Comparison of ENCODE assay signal across 13 mouse cellular contexts in genomic region chr16:44720518-44720917, GRCm38 (mm10). TPM values are rescaled to one million over a fixed set of nuclear protein-coding genes. Genes with fewer than 3 reads are reported as not detected.
DNase-seq lines count a peak whose midpoint lies in the region; ATAC-seq and TF ChIP-seq lines count a peak whose summit lies in the region.
"Had no signal": no experiment of that assay in that cellular context is flagged by ENCODE, and none has a peak within 500 bp of the region (broad histone marks: within the 10 kb centered on the region; RNA-seq: fewer than 3 reads in every experiment).

No protein-coding gene starts in this region.

- peak; percentile 40 for TF ChIP-seq RAD21 in CH12.LX (IDR thresholded peaks at IDR 0.05; ENCODE audit: low read depth, low read length)

- H3K79me2 ChIP-seq in CH12.LX (replicated peaks; ENCODE audit: control insufficient read depth, extremely low read depth, insufficient read depth, poor library complexity, severe bottlenecking), result peaks cover 11% of the 10 kb centered on the region

- H3K27me3 ChIP-seq in liver, embryonic 14.5 days (ENCODE audit: control insufficient read depth, insufficient read depth, low read length), result no peaks in the 10 kb centered on the region
- H3K27me3 ChIP-seq in liver, embryonic 11.5 days (replicated peaks; ENCODE audit: control insufficient read depth, insufficient read depth, low read length), result no peaks in the 10 kb centered on the region
- no peaks in the 10 kb centered on the region for H3K27me3 ChIP-seq in CH12.LX (replicated peaks)
- H3K27me3 ChIP-seq: embryonic facial prominence, embryonic 15.5 days; limb, embryonic 15.5 days had no signal

- no peak overlapping the region for H3K27ac ChIP-seq in liver, embryonic 14.5 days
- H3K27ac ChIP-seq in liver, embryonic 11.5 days (ENCODE audit: low read depth, low read length), result no peak overlapping the region
- H3K27ac ChIP-seq in CH12.LX (ENCODE audit: insufficient read depth, low read depth), result no peak overlapping the region
- H3K27ac ChIP-seq: embryonic facial prominence, embryonic 15.5 days; limb, embryonic 15.5 days had no signal

- no peaks in the 10 kb centered on the region for H3K9me3 ChIP-seq in liver, embryonic 14.5 days (ENCODE audit: control insufficient read depth, low read length)
- H3K9me3 ChIP-seq in liver, embryonic 11.5 days (ENCODE audit: control insufficient read depth, low read length), result no peaks in the 10 kb centered on the region
- H3K9me3 ChIP-seq in CH12.LX (replicated peaks; ENCODE audit: low read length), result no peaks in the 10 kb centered on the region
- H3K9me3 ChIP-seq: embryonic facial prominence, embryonic 15.5 days; limb, embryonic 15.5 days had no signal

- H3K4me3 ChIP-seq in liver, embryonic 14.5 days (ENCODE audit: insufficient read depth in 1 of 2, low read depth in 2 of 2, low read length in 2 of 2), result no peak overlapping the region
- no peak overlapping the region for H3K4me3 ChIP-seq in liver, embryonic 11.5 days (ENCODE audit: low read depth, low read length)
- H3K4me3 ChIP-seq in CH12.LX (replicated peaks in 1 of 3; ENCODE audit: low read depth in 2 of 3, low read length in 2 of 3, poor library complexity in 1 of 3), result no peak overlapping the region
- H3K4me3 ChIP-seq: embryonic facial prominence, embryonic 15.5 days; limb, embryonic 15.5 days had no signal

- 58% methylated on average over 3 of the region's 3 CpGs for WGBS in liver, embryonic 14.5 days (ENCODE audit: insufficient replicate concordance)
- 82% methylated on average over 3 of the region's 3 CpGs for WGBS in liver, embryonic 11.5 days

- dilution Hi-C loops in CH12.LX (cut with MboI; ENCODE audit: extremely low pct_ligation_motif_present, extremely low pct_unique_long_range_greater_than_20kb, low sequenced_read_pairs), result no loop called here

- TF ChIP-seq CTCF in liver, embryonic 14.5 days (IDR thresholded peaks at IDR 0.05; ENCODE audit: low read depth), result peak; percentile 55
- TF ChIP-seq CTCF in CH12.LX (conservative IDR thresholded peaks at IDR 0.05 in 1 of 2, IDR thresholded peaks at IDR 0.05 in 1 of 2; ENCODE audit: low read depth in 2 of 2, low read length in 2 of 2), result peak; percentile 67 to 95

- DNase-seq in embryo, embryonic 10 days (ENCODE audit: low spot score), result peak; percentile 62
- no peak for DNase-seq in embryo, embryonic 9.5 days (ENCODE audit: extremely low spot score)
- DNase-seq in liver, embryonic 14.5 days (ENCODE audit: low read depth in 3 of 3, low spot score in 3 of 3), result no peak
- DNase-seq in liver, embryonic 11.5 days (ENCODE audit: low spot score), result no peak
- peak; percentile 66 for DNase-seq in CH12.LX (ENCODE audit: extremely low read depth)
- peak; percentile 65 for DNase-seq in induced T-regulatory cell, adult 2 months (ENCODE audit: low read depth)
- no peak for DNase-seq in heart, postnatal 4 days
- DNase-seq in ovary, postnatal 36 days (ENCODE audit: low spot score), result no peak
- DNase-seq: gastrocnemius, postnatal 10 days; right cerebral cortex, postnatal 14 days; thymus, adult 2 months had no signal

- no peak for TF ChIP-seq EP300 in liver, embryonic 14.5 days (IDR thresholded peaks at IDR 0.05; ENCODE audit: low read depth)
- TF ChIP-seq EP300 in CH12.LX (IDR thresholded peaks at IDR 0.05; ENCODE audit: low read length), result no peak

- ATAC-seq in liver, embryonic 14.5 days (ENCODE audit: insufficient read depth), result no peak
- ATAC-seq in liver, embryonic 11.5 days (replicated peaks; ENCODE audit: low FRiP score), result no peak

- TF ChIP-seq POLR2A in CH12.LX (IDR thresholded peaks at IDR 0.05; ENCODE audit: low read depth, low read length), result no peak

- no peak overlapping the region for H3K4me2 ChIP-seq in liver, embryonic 14.5 days (ENCODE audit: low read depth)
- H3K4me2 ChIP-seq in liver, embryonic 11.5 days, result no peak overlapping the region
- H3K4me2 ChIP-seq in CH12.LX (ENCODE audit: insufficient read depth, low read depth, poor library complexity, severe bottlenecking), result no peak overlapping the region
- H3K4me2 ChIP-seq: embryonic facial prominence, embryonic 15.5 days; limb, embryonic 15.5 days had no signal

- in situ Hi-C loops in CH12.LX (cut with MboI; ENCODE audit: low pct_ligation_motif_present, low pct_unique_long_range_greater_than_20kb, low sequenced_read_pairs), result loop anchor here (10.0 to 25.0 kb wide), 2 partner anchors 236 to 433 kb away; no protein-coding TSS in a partner anchor

- no peak overlapping the region for H3K9ac ChIP-seq in liver, embryonic 14.5 days (replicated peaks)
- H3K9ac ChIP-seq in liver, embryonic 11.5 days (ENCODE audit: low read depth, low read length), result no peak overlapping the region
- H3K9ac ChIP-seq in CH12.LX (ENCODE audit: insufficient read depth, low read depth), result no peak overlapping the region
- H3K9ac ChIP-seq: embryonic facial prominence, embryonic 15.5 days; limb, embryonic 15.5 days had no signal

- peaks cover 4 to 13% of the 10 kb centered on the region in 2 experiments for H3K4me1 ChIP-seq in liver, embryonic 14.5 days (replicated peaks; ENCODE audit: control insufficient read depth in 2 of 2, insufficient read depth in 2 of 2, low read length in 1 of 2)
- H3K4me1 ChIP-seq in liver, embryonic 11.5 days (replicated peaks; ENCODE audit: control insufficient read depth, insufficient read depth, low read length), result peaks cover 9% of the 10 kb centered on the region; the same call in 1 of the 2 replicates
- H3K4me1 ChIP-seq in CH12.LX (ENCODE audit: control insufficient read depth in 1 of 2, insufficient read depth in 2 of 2), result peaks cover 0 to 29% of the 10 kb centered on the region in 2 experiments; a peak in 2 of 4 replicates

- H3K36me3 ChIP-seq in liver, embryonic 14.5 days (replicated peaks; ENCODE audit: control insufficient read depth, insufficient read depth, low read depth), result no peaks in the 10 kb centered on the region
- peaks cover 3% of the 10 kb centered on the region; the same call in 1 of the 2 replicates for H3K36me3 ChIP-seq in liver, embryonic 11.5 days (ENCODE audit: control insufficient read depth, insufficient read depth, low read length)
- peaks cover 8 to 30% of the 10 kb centered on the region in 2 experiments for H3K36me3 ChIP-seq in CH12.LX (replicated peaks in 1 of 2; ENCODE audit: control insufficient read depth in 1 of 2, insufficient read depth in 1 of 2, low read length in 1 of 2)
- H3K36me3 ChIP-seq: embryonic facial prominence, embryonic 15.5 days had no signal

TF ChIP-seq in CH12.LX, 34 proteins besides CTCF, POLR2A, EP300 and RAD21:
- TF ChIP-seq MYC (IDR thresholded peaks at IDR 0.05; ENCODE audit: low read depth, low read length) (no peak), SMC3 (IDR thresholded peaks at IDR 0.05; ENCODE audit: low read depth, low read length) (peak; percentile 38), RCOR1 (conservative IDR thresholded peaks at IDR 0.05; ENCODE audit: low read depth, low read length) (no peak), MXI1 (IDR thresholded peaks at IDR 0.05; ENCODE audit: low read depth, low read length) (no peak), ETS1 (conservative IDR thresholded peaks at IDR 0.05; ENCODE audit: low read depth, low read length) (no peak), IRF4 (IDR thresholded peaks at IDR 0.05; ENCODE audit: low read depth, low read length) (no peak), MAFK (IDR thresholded peaks at IDR 0.05; ENCODE audit: insufficient replicate concordance, low read length) (no peak), ELF1 (IDR thresholded peaks at IDR 0.05; ENCODE audit: low read depth, low read length) (no peak), GABPA (IDR thresholded peaks at IDR 0.05; ENCODE audit: insufficient replicate concordance, low read depth, low read length) (no peak)

RNA-seq across cellular contexts. Expression of gene Nepro, which starts 3.6 kb away (rescaled TPM):
- 2.2 and 3.9 TPM in 2 replicates for polyA plus RNA-seq in liver, embryonic 14.5 days (2012; rRNA removed)
- polyA plus RNA-seq in liver, embryonic 14.5 days (2014; fragmentation: Nextera tagmentation; extraction: Ambion mirVana), result 2.4 and 2.8 TPM in 2 replicates
- 10.1 and 10.4 TPM in 2 replicates for polyA plus RNA-seq in liver, embryonic 11.5 days (2014; fragmentation: Nextera tagmentation; extraction: Ambion mirVana)
- 14.0 and 17.5 TPM in 2 replicates for total RNA-seq in CH12.LX (2012; rRNA removed)
- total RNA-seq in CH12.LX (2014; rRNA removed), result 35.4 and 42.2 TPM in 2 replicates
- 34.2 and 34.5 TPM in 2 replicates for polyA plus RNA-seq in CH12.LX (2012; ENCODE audit: insufficient read length, low read depth)
- 1 to 10 TPM; 6.9 to 7.0 TPM for total RNA-seq in heart, postnatal 4 days (2021)

RNA-seq across cellular contexts. Expression of gene Gtpbp8, which starts 25.6 kb away (rescaled TPM):
- 2.6 and 4.1 TPM in 2 replicates for polyA plus RNA-seq in liver, embryonic 14.5 days (2012; rRNA removed)
- 16.3 and 20.2 TPM in 2 replicates for polyA plus RNA-seq in liver, embryonic 14.5 days (2014; fragmentation: Nextera tagmentation; extraction: Ambion mirVana)
- polyA plus RNA-seq in liver, embryonic 11.5 days (2014; fragmentation: Nextera tagmentation; extraction: Ambion mirVana), result 30.3 and 32.5 TPM in 2 replicates
- 19.6 and 20.9 TPM in 2 replicates for total RNA-seq in CH12.LX (2012; rRNA removed)
- total RNA-seq in CH12.LX (2014; rRNA removed), result 38.8 and 44.1 TPM in 2 replicates
- polyA plus RNA-seq in CH12.LX (2012; ENCODE audit: insufficient read length, low read depth), result 24.2 and 28.1 TPM in 2 replicates
- total RNA-seq in heart, postnatal 4 days (2021), result 10 to 100 TPM; 12.4 to 16.9 TPM

RNA-seq across cellular contexts. Expression of gene Cd200r1, which starts 45.0 kb away (rescaled TPM):
- 1.2 and 2.1 TPM in 2 replicates for polyA plus RNA-seq in liver, embryonic 14.5 days (2012; rRNA removed)
- 3.1 and 3.4 TPM in 2 replicates for polyA plus RNA-seq in liver, embryonic 14.5 days (2014; fragmentation: Nextera tagmentation; extraction: Ambion mirVana)
- 5.9 and 6.1 TPM in 2 replicates for polyA plus RNA-seq in liver, embryonic 11.5 days (2014; fragmentation: Nextera tagmentation; extraction: Ambion mirVana)
- total RNA-seq in CH12.LX (2012; rRNA removed) (1.2 and 2.2 TPM in 2 replicates), CH12.LX (2014; rRNA removed) (5.3 and 5.4 TPM in 2 replicates)
- 1.3 and 2.5 TPM in 2 replicates for polyA plus RNA-seq in CH12.LX (2012; ENCODE audit: insufficient read length, low read depth)
- total RNA-seq in heart, postnatal 4 days (2021), result under 1 TPM; 0.36 to 0.50 TPM

Comparison
In these comparisons a context has a peak if more than half of its experiments do, and no peak if none do; other contexts are left out.
1. DNase-seq: peak in embryo, embryonic 10 days (single experiment), CH12.LX (single experiment) and induced T-regulatory cell, adult 2 months (single experiment); none in embryo, embryonic 9.5 days (single experiment), liver, embryonic 14.5 days (0 of 3), liver, embryonic 11.5 days (single experiment), heart, postnatal 4 days (single experiment) and ovary, postnatal 36 days (single experiment).